Mouse (Mus musculus): ENCODE measurements around the gene Csf1. TPM values are rescaled to one million over a fixed set of nuclear protein-coding genes. Genes with fewer than 3 reads are reported as not detected.

Csf1 gene
- polyA plus RNA-seq, 1 experiment from 2014 or later: 6.1 TPM

- Histone ChIP-seq H3K36me3 (replicated peaks) (peaks cover 11% of the 10 kb centered on the region), H3K4me2 (no peak overlapping the region), H3K4me1 (peaks cover 24% of the 10 kb centered on the region), H3K27ac (no peak overlapping the region), H3K27me3 (no peaks in the 10 kb centered on the region), H3K4me3 (replicated peaks) (no peak overlapping the region), H3K9me3 (no peaks in the 10 kb centered on the region), H3K9ac (no peak overlapping the region)
- WGBS: 90% methylated on average over 2 of the region's 2 CpGs
- ATAC-seq (ENCODE audit: low FRiP score): no peak
Observed at GRCm38 (mm10) chr3:107756481-107756866, 3.8 kb downstream of the Csf1 start.

GRCm38 (mm10) chr3:107755702-107756480 lies 4.4 kb downstream of the Csf1 start:
- no peaks in the 10 kb centered on the region for H3K27me3 ChIP-seq
- peaks cover 24% of the 10 kb centered on the region for H3K4me1 ChIP-seq
- 70% methylated on average over 5 of the region's 5 CpGs for WGBS
- H3K27ac ChIP-seq: no peak overlapping the region
- H3K36me3 ChIP-seq (replicated peaks): peaks cover 16% of the 10 kb centered on the region
- no peaks in the 10 kb centered on the region for H3K9me3 ChIP-seq
- no peak overlapping the region for H3K9ac ChIP-seq
- no peak for ATAC-seq (ENCODE audit: low FRiP score)
- no peak overlapping the region for H3K4me2 ChIP-seq
- H3K4me3 ChIP-seq (replicated peaks): no peak overlapping the region

- Histone ChIP-seq H3K36me3 (replicated peaks) (peaks cover 20% of the 10 kb centered on the region), H3K9me3 (no peaks in the 10 kb centered on the region), H3K27me3 (no peaks in the 10 kb centered on the region), H3K9ac (no peak overlapping the region), H3K4me1 (peaks cover 16% of the 10 kb centered on the region), H3K4me2 (no peak overlapping the region), H3K27ac (no peak overlapping the region), H3K4me3 (replicated peaks) (no peak overlapping the region)
- 41% methylated on average over 3 of the region's 3 CpGs for WGBS
- ATAC-seq (ENCODE audit: low FRiP score): 0 out of 2 replicates have a peak, but pooled peaks have one; percentile 37
Observed at GRCm38 (mm10) chr3:107754632-107755031, 5.6 kb downstream of the Csf1 start.

DNA sequence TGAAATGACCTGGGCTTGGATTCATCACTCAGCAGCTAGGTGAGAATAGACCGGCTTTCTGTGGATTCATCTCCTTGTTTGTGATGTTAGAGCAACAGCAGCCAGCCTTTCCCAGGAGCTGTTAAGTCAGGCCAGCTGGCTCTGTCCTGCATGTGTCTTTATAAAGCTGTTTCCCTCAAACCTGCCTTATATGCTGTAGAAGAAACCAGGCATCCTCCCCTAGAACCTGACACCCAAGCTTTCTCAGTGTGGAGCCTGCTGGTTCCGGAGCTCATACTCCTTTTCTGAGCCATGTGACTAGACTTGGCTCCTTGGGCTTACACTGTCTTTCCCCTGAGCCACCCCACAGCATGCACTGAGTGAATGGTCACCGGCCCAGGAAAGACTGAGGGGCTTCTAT lies 8.7 kb downstream of the Csf1 start:
- Histone ChIP-seq H3K27ac (no peak overlapping the region), H3K36me3 (replicated peaks) (peaks cover 36% of the 10 kb centered on the region)
- 69% methylated on average over 3 of the region's 3 CpGs for WGBS

DNA sequence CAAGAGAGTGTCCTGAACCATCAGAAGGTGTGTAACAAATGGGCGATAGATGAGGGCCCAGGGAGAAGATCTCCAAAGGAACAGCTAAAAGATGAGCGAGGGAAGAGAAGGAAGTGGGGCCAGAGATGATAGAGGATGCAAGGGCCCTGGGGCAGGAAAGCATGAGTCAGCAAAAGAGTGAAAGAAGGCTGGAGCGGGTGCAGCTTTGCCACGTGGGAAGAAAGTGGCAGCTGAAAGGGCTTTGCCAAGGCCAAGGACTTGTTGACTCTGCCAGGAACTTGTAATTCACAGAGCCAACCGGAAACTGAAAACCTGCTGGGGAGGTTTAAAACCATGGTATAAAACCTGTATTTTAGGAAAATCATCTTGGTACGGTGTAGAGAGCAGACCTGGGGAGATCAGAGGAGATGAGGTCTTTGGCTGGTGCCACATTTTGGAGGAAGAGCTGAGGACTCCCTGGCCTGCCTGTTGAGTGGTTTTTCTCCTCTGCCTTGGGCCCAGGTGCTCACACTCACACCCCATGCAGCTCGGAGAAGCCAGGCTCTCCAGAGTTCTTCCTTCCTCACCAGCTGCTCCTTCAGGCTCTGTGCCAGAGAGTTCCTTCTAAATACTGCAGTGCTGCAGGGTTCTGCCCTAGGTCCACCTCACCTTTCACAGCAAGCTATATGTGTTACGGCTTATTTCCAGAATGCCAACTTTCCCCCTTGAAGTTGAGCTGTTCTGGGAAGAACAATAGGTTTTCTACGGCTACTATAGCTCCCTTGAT lies 9.3 kb downstream of the Csf1 start:
- no peak for ATAC-seq (ENCODE audit: low FRiP score)
- Histone ChIP-seq H3K27ac (no peak overlapping the region), H3K36me3 (replicated peaks) (peaks cover 38% of the 10 kb centered on the region), H3K9ac (no peak overlapping the region), H3K9me3 (no peaks in the 10 kb centered on the region), H3K4me2 (no peak overlapping the region), H3K27me3 (no peaks in the 10 kb centered on the region), H3K4me1 (no peaks in the 10 kb centered on the region; the same call in 1 of the 2 replicates), H3K4me3 (replicated peaks) (no peak overlapping the region)
- 82% methylated on average over 9 of the region's 9 CpGs for WGBS

More for the DNA sequence above, 8.7 kb downstream of the Csf1 start:
- Histone ChIP-seq H3K4me3 (replicated peaks) (no peak overlapping the region), H3K9me3 (no peaks in the 10 kb centered on the region), H3K27me3 (no peaks in the 10 kb centered on the region), H3K9ac (no peak overlapping the region), H3K4me1 (no peaks in the 10 kb centered on the region; the same call in 1 of the 2 replicates), H3K4me2 (no peak overlapping the region)
- ATAC-seq (ENCODE audit: low FRiP score): no peak

GRCm38 (mm10) chr3:107749446-107749845 lies 10.8 kb downstream of the Csf1 start:
- H3K27me3 ChIP-seq: no peaks in the 10 kb centered on the region
- H3K4me3 ChIP-seq (replicated peaks): no peak overlapping the region
- no peak overlapping the region for H3K9ac ChIP-seq
- no peak overlapping the region for H3K4me2 ChIP-seq
- no peaks in the 10 kb centered on the region for H3K4me1 ChIP-seq
- H3K9me3 ChIP-seq: no peaks in the 10 kb centered on the region
- no peak for ATAC-seq (ENCODE audit: low FRiP score)
- H3K27ac ChIP-seq: no peak overlapping the region
- WGBS: 80% methylated on average over 4 of the region's 4 CpGs
- H3K36me3 ChIP-seq (replicated peaks): peaks cover 43% of the 10 kb centered on the region

- ATAC-seq (ENCODE audit: low FRiP score): no peak
- H3K27ac ChIP-seq: no peak overlapping the region
- WGBS: 80% methylated on average over 14 of the region's 14 CpGs
Observed at GRCm38 (mm10) chr3:107748260-107748955, 11.9 kb downstream of the Csf1 start.

GRCm38 (mm10) chr3:107746026-107746425 lies 14.2 kb downstream of the Csf1 start:
- H3K27me3 ChIP-seq: no peaks in the 10 kb centered on the region
- no peaks in the 10 kb centered on the region for H3K9me3 ChIP-seq
- peaks cover 13% of the 10 kb centered on the region for H3K4me1 ChIP-seq
- no peak overlapping the region for H3K4me3 ChIP-seq (replicated peaks)
- peaks cover 32% of the 10 kb centered on the region for H3K36me3 ChIP-seq (replicated peaks)
- WGBS: 87% methylated on average over 3 of the region's 3 CpGs
- no peak overlapping the region for H3K27ac ChIP-seq
- no peak overlapping the region for H3K4me2 ChIP-seq
- no peak overlapping the region for H3K9ac ChIP-seq
- no peak for ATAC-seq (ENCODE audit: low FRiP score)

More at GRCm38 (mm10) chr3:107748260-107748955, 11.9 kb downstream of the Csf1 start:
- H3K4me3 ChIP-seq (replicated peaks): no peak overlapping the region
- no peaks in the 10 kb centered on the region for H3K9me3 ChIP-seq
- H3K4me2 ChIP-seq: no peak overlapping the region
- peaks cover 39% of the 10 kb centered on the region for H3K36me3 ChIP-seq (replicated peaks)
- H3K4me1 ChIP-seq: no peaks in the 10 kb centered on the region
- no peak overlapping the region for H3K9ac ChIP-seq
- no peaks in the 10 kb centered on the region for H3K27me3 ChIP-seq

- H3K27ac ChIP-seq: no peak overlapping the region
- ATAC-seq (ENCODE audit: low FRiP score): no peak
- no peak overlapping the region for H3K4me2 ChIP-seq
- H3K36me3 ChIP-seq (replicated peaks): peaks cover 17% of the 10 kb centered on the region
- H3K9me3 ChIP-seq: no peaks in the 10 kb centered on the region
- H3K9ac ChIP-seq: no peak overlapping the region
- 84% methylated on average over 1 of the region's 1 CpGs for WGBS
- no peak overlapping the region for H3K4me3 ChIP-seq (replicated peaks)
- H3K27me3 ChIP-seq: no peaks in the 10 kb centered on the region
- peaks cover 33% of the 10 kb centered on the region for H3K4me1 ChIP-seq
Observed at GRCm38 (mm10) chr3:107743650-107744049, 16.6 kb downstream of the Csf1 start.

DNA sequence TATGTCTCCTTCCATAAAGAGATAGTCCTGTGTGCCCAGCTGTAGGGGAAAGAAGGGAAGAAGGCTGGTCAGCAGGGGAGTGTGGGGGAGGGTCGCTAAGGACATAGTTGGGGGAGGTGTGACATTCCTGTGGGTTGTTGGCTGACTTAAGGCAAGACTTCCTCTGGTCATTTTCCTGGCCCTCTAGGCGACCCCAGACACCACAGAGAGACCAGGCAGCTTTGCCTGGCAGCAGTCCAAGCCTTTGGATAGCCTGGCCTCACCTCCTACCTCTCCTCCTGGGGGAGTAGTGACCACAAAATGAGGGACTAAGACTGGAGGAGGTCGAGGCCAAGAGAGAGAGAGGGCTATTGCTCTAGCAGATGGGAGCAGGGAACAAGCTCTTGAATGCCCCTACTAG lies 17.2 kb downstream of the Csf1 start:
- H3K27ac ChIP-seq: no peak overlapping the region
- no peaks in the 10 kb centered on the region for H3K9me3 ChIP-seq
- no peak overlapping the region for H3K9ac ChIP-seq
- no peak for ATAC-seq (ENCODE audit: low FRiP score)
- no peaks in the 10 kb centered on the region for H3K27me3 ChIP-seq
- H3K4me1 ChIP-seq: peaks cover 33% of the 10 kb centered on the region
- H3K4me2 ChIP-seq: no peak overlapping the region
- no peak overlapping the region for H3K4me3 ChIP-seq (replicated peaks)
- H3K36me3 ChIP-seq (replicated peaks): peaks cover 14% of the 10 kb centered on the region
- WGBS: 51% methylated on average over 3 of the region's 3 CpGs

GRCm38 (mm10) chr3:107742071-107742710 lies 18.1 kb downstream of the Csf1 start:
- no peak overlapping the region for H3K4me3 ChIP-seq (replicated peaks)
- H3K27me3 ChIP-seq: no peaks in the 10 kb centered on the region
- no peak overlapping the region for H3K9ac ChIP-seq
- H3K36me3 ChIP-seq (replicated peaks): peaks cover 11% of the 10 kb centered on the region; the same call in 1 of the 2 replicates
- no peak overlapping the region for H3K4me2 ChIP-seq
- ATAC-seq (ENCODE audit: low FRiP score): no peak
- H3K4me1 ChIP-seq: peaks cover 33% of the 10 kb centered on the region
- H3K9me3 ChIP-seq: no peaks in the 10 kb centered on the region
- H3K27ac ChIP-seq: peak overlapping the region; percentile 74; the same call in 1 of the 2 replicates
- WGBS: 89% methylated on average over 10 of the region's 10 CpGs

GRCm38 (mm10) chr3:107741387-107741786 lies 18.9 kb downstream of the Csf1 start:
- no peak overlapping the region for H3K4me2 ChIP-seq
- ATAC-seq (ENCODE audit: low FRiP score): no peak
- H3K27ac ChIP-seq: peak overlapping the region; percentile 74
- H3K9ac ChIP-seq: no peak overlapping the region
- H3K27me3 ChIP-seq: no peaks in the 10 kb centered on the region
- peaks cover 11% of the 10 kb centered on the region; the same call in 1 of the 2 replicates for H3K36me3 ChIP-seq (replicated peaks)
- no peak overlapping the region for H3K4me3 ChIP-seq (replicated peaks)
- no peaks in the 10 kb centered on the region for H3K9me3 ChIP-seq
- H3K4me1 ChIP-seq: peaks cover 33% of the 10 kb centered on the region
